Comparison of ENCODE assay signal across 8 mouse cellular contexts in the genomic region with DNA sequence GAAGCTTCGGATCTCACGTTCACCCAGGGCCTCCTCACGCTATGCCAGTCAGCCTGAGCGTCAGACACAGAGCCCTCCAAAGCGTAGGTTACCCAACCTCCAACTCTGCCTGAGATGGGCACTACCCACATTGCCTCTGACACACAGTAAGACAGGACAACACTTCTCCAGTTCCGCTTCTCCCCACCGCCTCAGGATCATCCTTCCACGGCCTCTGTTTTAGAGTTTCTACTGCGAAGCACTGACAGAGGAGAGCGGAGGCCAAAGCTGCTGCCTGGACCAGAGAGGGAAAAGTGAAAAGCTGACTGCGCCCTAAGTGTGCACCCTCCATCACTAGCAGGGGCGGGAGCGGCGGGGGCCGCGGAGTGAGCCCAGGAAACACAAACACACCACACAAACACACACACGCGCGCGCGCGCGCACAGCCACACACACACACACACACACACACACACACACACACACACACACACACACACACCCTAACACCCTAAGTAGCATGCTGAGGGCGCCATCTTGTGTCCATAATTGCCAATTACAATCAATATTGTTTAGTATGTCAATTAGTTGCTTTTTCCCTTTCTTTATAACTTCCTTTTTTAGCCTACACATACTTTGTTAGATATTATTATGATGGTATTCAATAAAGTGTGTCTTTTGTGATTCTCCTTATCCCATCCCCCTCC. TPM values are rescaled to one million over a fixed set of nuclear protein-coding genes. Genes with fewer than 3 reads are reported as not detected.
A peak's percentile ranks its signal among the peaks of the same experiment; 100 is the strongest.
DNase-seq lines count a peak whose midpoint lies in the region; ATAC-seq and TF ChIP-seq lines count a peak whose summit lies in the region.

No protein-coding gene starts in this region.

- peak; percentile 84 for TF ChIP-seq RAD21 in CH12.LX (IDR thresholded peaks at IDR 0.05; ENCODE audit: low read depth, low read length)

- H3K36me3 ChIP-seq in heart, adult 2 months (ENCODE audit: control insufficient read depth, insufficient read depth, low read length) = no peaks in the 10 kb centered on the region
- H3K36me3 ChIP-seq in CH12.LX (replicated peaks in 1 of 2; ENCODE audit: control insufficient read depth in 1 of 2, insufficient read depth in 1 of 2, low read length in 1 of 2) = no peaks in the 10 kb centered on the region
- H3K36me3 ChIP-seq in embryonic facial prominence, embryonic 15.5 days = no peaks in the 10 kb centered on the region
- no peaks in the 10 kb centered on the region for H3K36me3 ChIP-seq in neural tube, embryonic 12.5 days

- WGBS in heart, adult 2 months = 42% methylated on average over 22 of the region's 24 CpGs
- 30% methylated on average over 24 of the region's 24 CpGs for WGBS in embryonic facial prominence, embryonic 15.5 days
- 51% methylated on average over 19 of the region's 24 CpGs for WGBS in neural tube, embryonic 12.5 days

- H3K4me2 ChIP-seq in CH12.LX (ENCODE audit: insufficient read depth, low read depth, poor library complexity, severe bottlenecking) = no peak overlapping the region
- H3K4me2 ChIP-seq in embryonic facial prominence, embryonic 15.5 days (replicated peaks) = peak overlapping the region; percentile 38
- peak overlapping the region; percentile 53 for H3K4me2 ChIP-seq in neural tube, embryonic 12.5 days (replicated peaks)

- H3K27me3 ChIP-seq in heart, adult 2 months (ENCODE audit: control insufficient read depth, insufficient read depth, low read length) = no peaks in the 10 kb centered on the region
- H3K27me3 ChIP-seq in CH12.LX (replicated peaks) = peaks cover 3% of the 10 kb centered on the region
- H3K27me3 ChIP-seq in embryonic facial prominence, embryonic 15.5 days = no peaks in the 10 kb centered on the region
- H3K27me3 ChIP-seq in neural tube, embryonic 12.5 days (replicated peaks) = no peaks in the 10 kb centered on the region

- in situ Hi-C loops in CH12.LX (cut with MboI; ENCODE audit: low pct_ligation_motif_present, low pct_unique_long_range_greater_than_20kb, low sequenced_read_pairs) = no loop called here

- no peak overlapping the region for H3K4me3 ChIP-seq in heart, adult 2 months
- H3K4me3 ChIP-seq in CH12.LX (replicated peaks in 1 of 3; ENCODE audit: low read depth in 2 of 3, low read length in 2 of 3, poor library complexity in 1 of 3) = no peak overlapping the region
- H3K4me3 ChIP-seq in embryonic facial prominence, embryonic 15.5 days (replicated peaks) = peak overlapping the region; percentile 24
- H3K4me3 ChIP-seq in neural tube, embryonic 12.5 days = peak overlapping the region; percentile 5; the same call in 1 of the 2 replicates

- no peak for TF ChIP-seq POLR2A in heart, adult 2 months (IDR thresholded peaks at IDR 0.05; ENCODE audit: insufficient read depth, low read depth, low read length)
- no peak for TF ChIP-seq POLR2A in CH12.LX (IDR thresholded peaks at IDR 0.05; ENCODE audit: low read depth, low read length)

- no peaks in the 10 kb centered on the region for H3K79me2 ChIP-seq in heart, adult 2 months (replicated peaks; ENCODE audit: control insufficient read depth, insufficient read depth, low read length)
- H3K79me2 ChIP-seq in CH12.LX (replicated peaks; ENCODE audit: control insufficient read depth, extremely low read depth, insufficient read depth, poor library complexity, severe bottlenecking) = no peaks in the 10 kb centered on the region

- dilution Hi-C loops in CH12.LX (cut with MboI; ENCODE audit: extremely low pct_ligation_motif_present, extremely low pct_unique_long_range_greater_than_20kb, low sequenced_read_pairs) = no loop called here

- H3K9me3 ChIP-seq in CH12.LX (replicated peaks; ENCODE audit: low read length) = no peaks in the 10 kb centered on the region
- no peaks in the 10 kb centered on the region for H3K9me3 ChIP-seq in embryonic facial prominence, embryonic 15.5 days (replicated peaks)
- no peaks in the 10 kb centered on the region for H3K9me3 ChIP-seq in neural tube, embryonic 12.5 days

- TF ChIP-seq CTCF in heart, adult 2 months (IDR thresholded peaks at IDR 0.05) = peak; percentile 47
- TF ChIP-seq CTCF in CH12.LX (conservative IDR thresholded peaks at IDR 0.05 in 1 of 2, IDR thresholded peaks at IDR 0.05 in 1 of 2; ENCODE audit: low read depth in 2 of 2, low read length in 2 of 2) = peak; percentile 30 to 79; a peak in 3 of 4 replicates

- no peak overlapping the region for H3K27ac ChIP-seq in heart, adult 2 months
- H3K27ac ChIP-seq in CH12.LX (ENCODE audit: insufficient read depth, low read depth) = no peak overlapping the region
- H3K27ac ChIP-seq in embryonic facial prominence, embryonic 15.5 days (replicated peaks) = no peak overlapping the region
- no peak overlapping the region for H3K27ac ChIP-seq in neural tube, embryonic 12.5 days

- TF ChIP-seq EP300 in heart, adult 2 months (IDR thresholded peaks at IDR 0.05; ENCODE audit: insufficient read depth, low read depth, low read length) = no peak
- TF ChIP-seq EP300 in CH12.LX (IDR thresholded peaks at IDR 0.05; ENCODE audit: low read length) = no peak

- peaks cover 1% of the 10 kb centered on the region; the same call in 1 of the 2 replicates for H3K4me1 ChIP-seq in heart, adult 2 months (ENCODE audit: control insufficient read depth, insufficient read depth, low read length)
- H3K4me1 ChIP-seq in CH12.LX (ENCODE audit: control insufficient read depth in 1 of 2, insufficient read depth in 2 of 2) = peaks cover 8 to 31% of the 10 kb centered on the region in 2 experiments
- H3K4me1 ChIP-seq in embryonic facial prominence, embryonic 15.5 days = no peaks in the 10 kb centered on the region
- no peaks in the 10 kb centered on the region for H3K4me1 ChIP-seq in neural tube, embryonic 12.5 days

- DNase-seq in heart, adult 2 months = no peak
- DNase-seq in heart, postnatal 25 days (ENCODE audit: low spot score) = no peak
- peak; percentile 65 for DNase-seq in CH12.LX (ENCODE audit: extremely low read depth)
- peak; percentile 12 for DNase-seq in kidney, postnatal 14 days
- DNase-seq in spleen, postnatal 14 days (ENCODE audit: low spot score in 2 of 2) = no peak
- no peak for DNase-seq in yolk sac, embryonic 10.5 days (ENCODE audit: low spot score)

- no peak for ATAC-seq in embryonic facial prominence, embryonic 15.5 days (ENCODE audit: insufficient number of reproducible peaks, low FRiP score, low TSS enrichment, low read depth)
- peak; percentile 37; the same call in 1 of the 2 replicates for ATAC-seq in neural tube, embryonic 12.5 days (ENCODE audit: low FRiP score, low read depth)

- intact Hi-C loops in heart, adult 2 months (cut with DNase I) = loop anchor here (10.0 kb wide), 1 partner anchor 621 kb away; no protein-coding TSS in a partner anchor
- intact Hi-C loops in heart, postnatal 25 days (cut with DNase I) = loop anchor here (2.0 to 10.0 kb wide), 3 partner anchors 241 to 601 kb away; no protein-coding TSS in a partner anchor

- no peak overlapping the region for H3K9ac ChIP-seq in heart, adult 2 months (ENCODE audit: low read depth, low read length)
- no peak overlapping the region for H3K9ac ChIP-seq in CH12.LX (ENCODE audit: insufficient read depth, low read depth)
- no peak overlapping the region for H3K9ac ChIP-seq in embryonic facial prominence, embryonic 15.5 days
- H3K9ac ChIP-seq in neural tube, embryonic 12.5 days = no peak overlapping the region

TF ChIP-seq in CH12.LX, 34 proteins besides CTCF, POLR2A, EP300 and RAD21:
- TF ChIP-seq TCF12 (IDR thresholded peaks at IDR 0.05; ENCODE audit: low read depth, low read length) (0 out of 2 replicates have a peak, but pooled peaks have one; percentile 37), SMC3 (IDR thresholded peaks at IDR 0.05; ENCODE audit: low read depth, low read length) (peak; percentile 85), NRF1 (IDR thresholded peaks at IDR 0.05; ENCODE audit: low read depth, low read length) (peak; percentile 66), MEF2A (IDR thresholded peaks at IDR 0.05; ENCODE audit: borderline replicate concordance, low read depth, low read length) (0 out of 2 replicates have a peak, but pooled peaks have one; percentile 25), TBP (conservative IDR thresholded peaks at IDR 0.05; ENCODE audit: low read depth, low read length) (no peak)

RNA-seq across cellular contexts. Expression of a gene that starts 8.4 kb away (rescaled TPM):
- 1 to 10 TPM; 1.3 to 1.6 TPM for total RNA-seq in heart, adult 2 months (2021)
- 3.0 and 3.3 TPM in 2 replicates for polyA plus RNA-seq in heart, adult 2 months (2012; rRNA removed)
- total RNA-seq in heart, postnatal 25 days (2021) = 1 to 10 TPM; 1.5 to 2.1 TPM
- 0.17 and 0.42 TPM in 2 replicates for total RNA-seq in CH12.LX (2012; rRNA removed)
- 0.12 and 0.39 TPM in 2 replicates for total RNA-seq in CH12.LX (2014; rRNA removed)
- 0.29 TPM in 1 of 2 replicates, not detected in the other for polyA plus RNA-seq in CH12.LX (2012; ENCODE audit: insufficient read length, low read depth)
- 4.5 and 4.8 TPM in 2 replicates for polyA plus RNA-seq in embryonic facial prominence, embryonic 15.5 days (2015; fragmentation: Nextera tagmentation; extraction: Ambion mirVana)
- polyA plus RNA-seq in neural tube, embryonic 12.5 days (2016; fragmentation: Nextera tagmentation; extraction: Ambion mirVana) = 6.2 and 7.6 TPM in 2 replicates

RNA-seq across cellular contexts. Expression of a gene that starts 20.1 kb away (rescaled TPM):
- 1 to 10 TPM; 2.6 to 3.7 TPM for total RNA-seq in heart, adult 2 months (2021)
- 2.3 and 2.9 TPM in 2 replicates for polyA plus RNA-seq in heart, adult 2 months (2012; rRNA removed)
- 1 to 10 TPM; 2.3 to 2.7 TPM for total RNA-seq in heart, postnatal 25 days (2021)
- total RNA-seq in CH12.LX (2012; rRNA removed) (140 and 146 TPM in 2 replicates), CH12.LX (2014; rRNA removed) (54.0 and 56.0 TPM in 2 replicates)
- polyA plus RNA-seq in CH12.LX (2012; ENCODE audit: insufficient read length, low read depth) = 102 and 115 TPM in 2 replicates
- 0.29 and 0.75 TPM in 2 replicates for polyA plus RNA-seq in embryonic facial prominence, embryonic 15.5 days (2015; fragmentation: Nextera tagmentation; extraction: Ambion mirVana)
- 0.11 and 0.62 TPM in 2 replicates for polyA plus RNA-seq in neural tube, embryonic 12.5 days (2016; fragmentation: Nextera tagmentation; extraction: Ambion mirVana)

Comparison
In these comparisons a context has a peak if more than half of its experiments do, and no peak if none do; other contexts are left out.
1. DNase-seq: peak in CH12.LX (single experiment) and kidney, postnatal 14 days (single experiment); none in heart, adult 2 months (0 of 2), heart, postnatal 25 days (single experiment), spleen, postnatal 14 days (0 of 2) and yolk sac, embryonic 10.5 days (single experiment).
2. H3K4me3 ChIP-seq: peak in embryonic facial prominence, embryonic 15.5 days (single experiment) and neural tube, embryonic 12.5 days (single experiment); none in heart, adult 2 months (single experiment) and CH12.LX (0 of 3).
3. RNA of a gene that starts 20.1 kb away (polyA plus RNA-seq): 102 to 115 TPM in CH12.LX; 2.3 to 2.9 TPM in heart, adult 2 months, 0.11 to 0.62 TPM in neural tube, embryonic 12.5 days and 0.29 to 0.75 TPM in embryonic facial prominence, embryonic 15.5 days; every median in the first group is over 10 times any median in the second.